Mouse (Mus musculus) heart, embryonic 11.5 days (tissue): ENCODE measurements around the gene Glb1. TPM values are rescaled to one million over a fixed set of nuclear protein-coding genes. Genes with fewer than 3 reads are reported as not detected.

Experiments
- ATAC-seq: fragments of 200-750 bp; cut with Nextera tagmentation; replicated peaks from 2 replicates; pipeline ENCODE4 v1.8.0; 2017; ENCODE audit warnings: moderate library complexity; ENCODE audit not compliant: insufficient number of reproducible peaks, low FRiP score, low TSS enrichment
- H3K27ac ChIP-seq: fragments of 300-500 bp; sonication (generic); 2 replicates; pipeline ENCODE4 v1.5.1; 2014; ENCODE audit warnings: mild to moderate bottlenecking, low read depth, low read length
- H3K27me3 ChIP-seq: fragments of 300-500 bp; sonication (generic); 2 replicates; pipeline ENCODE4 v1.6.1; 2014; ENCODE audit warnings: mild to moderate bottlenecking, low read length, mixed read lengths; ENCODE audit not compliant: control insufficient read depth, insufficient read depth
- H3K36me3 ChIP-seq: fragments of 300-500 bp; sonication (generic); 2 replicates; pipeline ENCODE4 v1.6.1; 2014; ENCODE audit warnings: mild to moderate bottlenecking, low read length, moderate library complexity, mixed read lengths; ENCODE audit not compliant: control insufficient read depth, insufficient read depth
- H3K4me1 ChIP-seq: fragments of 300-500 bp; sonication (generic); 2 replicates; pipeline ENCODE4 v1.6.1; 2014; ENCODE audit warnings: low read length; ENCODE audit not compliant: control insufficient read depth, insufficient read depth
- H3K4me2 ChIP-seq: fragments of 300-500 bp; sonication (generic); 2 replicates; pipeline ENCODE4 v1.6.1; 2014; ENCODE audit warnings: mild to moderate bottlenecking, moderate library complexity
- H3K4me3 ChIP-seq: fragments of 300-500 bp; sonication (generic); 2 replicates; pipeline ENCODE4 v1.5.1; 2014; ENCODE audit warnings: low read depth, low read length
- H3K9ac ChIP-seq: fragments of 300-500 bp; sonication (generic); 2 replicates; pipeline ENCODE4 v1.6.1; 2014; ENCODE audit warnings: mild to moderate bottlenecking, low read depth, low read length, moderate library complexity
- H3K9me3 ChIP-seq: fragments of 300-500 bp; sonication (generic); replicated peaks from 2 replicates; pipeline ENCODE4 v1.6.1; 2016; ENCODE audit warnings: low read length; ENCODE audit not compliant: control insufficient read depth
- WGBS: fragments of 180-500 bp; shearing (Covaris S2); extraction: QIAGEN DNeasy Blood & Tissue Kit; methylation state at CpG from one replicate; pipeline ENCODE4 v1.1.7; 2014; ENCODE audit not compliant: insufficient replicate concordance; 5-methylcytosine and 5-hydroxymethylcytosine counted together
- polyA plus RNA-seq: library from polyadenylated mRNA; unstranded; fragments of >200 nt; fragmentation: Nextera tagmentation; extraction: Ambion mirVana; gene quantifications from 2 replicates; pipeline ENCODE4 v1.2.1, GENCODE M21; 2014

Glb1 gene
- polyA plus RNA-seq, 1 experiment from 2014 or later: 39.6 TPM

GRCm38 (mm10) chr9:114380881-114381733 is 19.8 kb upstream of the Glb1 start:
- H3K4me1 ChIP-seq: no peaks in the 10 kb centered on the region; the same call in 1 of the 2 replicates
- no peak for ATAC-seq
- H3K4me2 ChIP-seq: no peak overlapping the region
- H3K27ac ChIP-seq: no peak overlapping the region
- 67% methylated on average over 17 of the region's 17 CpGs for WGBS
- H3K9ac ChIP-seq: no peak overlapping the region
- H3K9me3 ChIP-seq: no peaks in the 10 kb centered on the region
- H3K36me3 ChIP-seq: peaks cover 10% of the 10 kb centered on the region; the same call in 1 of the 2 replicates
- H3K27me3 ChIP-seq: no peaks in the 10 kb centered on the region
- no peak overlapping the region for H3K4me3 ChIP-seq

GRCm38 (mm10) chr9:114382936-114383710 is 17.8 kb upstream of the Glb1 start:
- no peak overlapping the region for H3K4me2 ChIP-seq
- H3K27ac ChIP-seq: no peak overlapping the region
- H3K4me3 ChIP-seq: no peak overlapping the region
- H3K27me3 ChIP-seq: no peaks in the 10 kb centered on the region
- H3K36me3 ChIP-seq: peaks cover 6% of the 10 kb centered on the region; the same call in 1 of the 2 replicates
- no peaks in the 10 kb centered on the region for H3K9me3 ChIP-seq
- H3K4me1 ChIP-seq: peaks cover 9% of the 10 kb centered on the region
- no peak for ATAC-seq
- 84% methylated on average over 17 of the region's 17 CpGs for WGBS
- no peak overlapping the region for H3K9ac ChIP-seq

GRCm38 (mm10) chr9:114384691-114385090 is 16.2 kb upstream of the Glb1 start:
- no peaks in the 10 kb centered on the region for H3K27me3 ChIP-seq
- H3K9me3 ChIP-seq: no peaks in the 10 kb centered on the region
- H3K4me2 ChIP-seq: no peak overlapping the region
- H3K9ac ChIP-seq: no peak overlapping the region
- no peak overlapping the region for H3K27ac ChIP-seq
- H3K4me1 ChIP-seq: peaks cover 17% of the 10 kb centered on the region
- no peak overlapping the region for H3K4me3 ChIP-seq
- H3K36me3 ChIP-seq: peaks cover 3% of the 10 kb centered on the region; the same call in 1 of the 2 replicates
- no peak for ATAC-seq
- WGBS: 87% methylated on average over 24 of the region's 24 CpGs

- no peak overlapping the region for H3K27ac ChIP-seq
- 94% methylated on average over 10 of the region's 10 CpGs for WGBS
- H3K9ac ChIP-seq: no peak overlapping the region
- H3K4me2 ChIP-seq: no peak overlapping the region
- no peak overlapping the region for H3K4me3 ChIP-seq
- ATAC-seq: no peak
- no peaks in the 10 kb centered on the region for H3K9me3 ChIP-seq
- H3K36me3 ChIP-seq: peaks cover 3% of the 10 kb centered on the region; the same call in 1 of the 2 replicates
- H3K4me1 ChIP-seq: peaks cover 17% of the 10 kb centered on the region
- no peaks in the 10 kb centered on the region for H3K27me3 ChIP-seq
Observed at GRCm38 (mm10) chr9:114385160-114385559, 15.7 kb upstream of the Glb1 start.

DNA sequence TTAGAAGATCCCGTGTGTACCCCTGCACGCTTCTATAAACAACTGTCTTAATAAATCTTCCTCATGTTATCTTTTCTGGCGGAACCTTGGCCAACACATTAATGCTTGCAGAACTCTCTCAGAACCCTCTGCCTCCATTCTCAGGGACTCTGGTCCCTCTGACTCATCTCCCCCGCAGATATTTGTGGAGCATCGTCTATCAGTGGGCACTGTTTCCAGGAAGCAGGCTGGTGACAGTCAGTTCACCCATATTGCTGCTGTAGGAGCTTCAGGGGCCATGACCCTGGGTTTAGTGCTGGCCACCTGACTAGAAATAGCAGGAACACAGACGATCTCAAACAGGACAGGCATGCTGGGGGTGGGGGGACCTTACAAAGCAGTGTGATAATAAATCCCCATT is 13.8 kb upstream of the Glb1 start:
- peaks cover 1% of the 10 kb centered on the region; the same call in 1 of the 2 replicates for H3K36me3 ChIP-seq
- H3K9me3 ChIP-seq: no peaks in the 10 kb centered on the region
- 46% methylated on average over 6 of the region's 6 CpGs for WGBS
- H3K27ac ChIP-seq: no peak overlapping the region
- peaks cover 20% of the 10 kb centered on the region for H3K4me1 ChIP-seq
- H3K4me3 ChIP-seq: no peak overlapping the region
- H3K27me3 ChIP-seq: no peaks in the 10 kb centered on the region
- no peak for ATAC-seq
- H3K4me2 ChIP-seq: no peak overlapping the region
- H3K9ac ChIP-seq: no peak overlapping the region

DNA sequence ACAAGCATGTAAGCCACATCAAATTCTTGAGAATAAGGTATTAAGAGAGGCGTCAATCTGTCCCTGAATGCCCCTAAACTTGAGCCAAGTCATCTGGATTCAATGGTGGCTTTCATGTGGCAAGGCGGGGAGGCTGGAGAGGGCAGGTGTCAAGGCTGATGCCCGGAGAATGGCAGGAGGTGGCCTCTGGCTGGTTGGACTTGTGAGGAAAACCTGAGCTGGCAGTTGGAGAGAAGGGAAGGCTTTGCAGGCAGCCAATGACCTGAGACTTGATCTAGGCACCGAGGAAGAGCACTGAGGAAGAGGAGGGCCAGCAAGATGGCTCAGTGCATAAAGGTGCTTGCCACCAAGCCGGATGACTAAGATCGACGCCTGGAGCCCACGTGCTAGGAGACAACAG is 12.6 kb upstream of the Glb1 start:
- Histone ChIP-seq H3K27ac (peak overlapping the region; percentile 87), H3K4me3 (no peak overlapping the region), H3K4me2 (peak overlapping the region; percentile 91), H3K9ac (peak overlapping the region; percentile 44; the same call in 1 of the 2 replicates), H3K9me3 (no peaks in the 10 kb centered on the region), H3K36me3 (no peaks in the 10 kb centered on the region; the same call in 1 of the 2 replicates), H3K4me1 (peaks cover 20% of the 10 kb centered on the region), H3K27me3 (no peaks in the 10 kb centered on the region)
- 80% methylated on average over 8 of the region's 8 CpGs for WGBS
- no peak for ATAC-seq

- WGBS: 49% methylated on average over 3 of the region's 3 CpGs
- H3K9ac ChIP-seq: peak overlapping the region; percentile 44; the same call in 1 of the 2 replicates
- peak overlapping the region; percentile 87 for H3K27ac ChIP-seq
- H3K4me2 ChIP-seq: peak overlapping the region; percentile 91
- peaks cover 20% of the 10 kb centered on the region for H3K4me1 ChIP-seq
- peak overlapping the region; percentile 93 for H3K4me3 ChIP-seq
- ATAC-seq: no peak
- no peaks in the 10 kb centered on the region for H3K9me3 ChIP-seq
- no peaks in the 10 kb centered on the region for H3K27me3 ChIP-seq
- no peaks in the 10 kb centered on the region; the same call in 1 of the 2 replicates for H3K36me3 ChIP-seq
Observed at GRCm38 (mm10) chr9:114388701-114389370, 12.0 kb upstream of the Glb1 start.

DNA sequence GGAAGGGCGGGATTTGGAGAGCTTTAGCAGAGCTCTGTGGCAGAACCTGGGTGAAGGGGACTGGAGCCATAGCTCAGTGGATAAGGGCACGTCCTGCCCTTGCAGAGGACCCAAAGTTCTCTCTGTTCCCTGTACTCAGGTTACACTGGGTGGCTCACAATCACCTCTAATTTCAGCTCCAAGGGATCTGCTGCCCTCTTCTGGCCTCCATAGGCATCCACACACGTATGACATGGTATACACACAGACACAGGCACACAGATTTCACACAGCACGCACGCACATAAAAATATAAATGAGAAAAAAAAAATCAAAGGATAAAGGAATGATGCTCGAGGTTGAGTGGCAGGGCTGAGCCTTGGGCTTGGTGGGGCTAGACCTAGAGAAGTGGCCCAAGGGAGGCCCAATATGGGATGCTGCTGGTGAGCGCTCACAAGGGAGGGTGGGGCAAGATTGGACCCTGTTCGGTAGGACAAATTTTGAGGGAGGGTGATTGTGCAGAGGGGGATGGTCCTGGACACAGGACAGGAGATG is 11.4 kb upstream of the Glb1 start:
- WGBS: 77% methylated on average over 8 of the region's 8 CpGs
- Histone ChIP-seq H3K9ac (no peak overlapping the region), H3K4me1 (peaks cover 20% of the 10 kb centered on the region), H3K27me3 (no peaks in the 10 kb centered on the region), H3K36me3 (no peaks in the 10 kb centered on the region), H3K27ac (peak overlapping the region; percentile 87), H3K4me3 (peak overlapping the region; percentile 93), H3K9me3 (no peaks in the 10 kb centered on the region), H3K4me2 (peak overlapping the region; percentile 91)
- no peak; the same call in 1 of the 2 replicates for ATAC-seq
